Mouse (Mus musculus): ENCODE data around the gene Urah.
A peak's percentile ranks its signal among the peaks of the same experiment; 100 is the strongest.

Gene Urah

DNA sequence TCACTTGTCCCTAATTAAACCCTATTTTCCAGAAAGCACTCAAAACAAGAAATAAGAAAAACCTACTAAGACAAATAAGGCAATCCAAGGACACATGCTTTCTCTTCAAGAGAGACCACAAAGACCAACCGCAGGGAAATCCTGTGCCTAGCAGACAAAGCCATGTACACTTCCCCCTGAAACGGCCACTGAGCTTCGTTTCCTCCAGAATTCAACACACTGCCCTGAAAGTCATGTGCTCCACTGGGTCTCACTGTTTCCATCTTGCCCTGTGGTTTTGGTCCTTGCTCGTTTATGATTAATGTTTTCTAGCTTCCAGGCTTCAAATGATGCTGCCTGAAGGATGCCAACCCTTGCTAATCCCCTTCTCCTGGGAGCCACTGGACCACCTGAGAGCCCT, 39.4 kb downstream of the Urah start:
- no peak for DNase-seq (ENCODE audit: low spot score in 2 of 2)

DNA sequence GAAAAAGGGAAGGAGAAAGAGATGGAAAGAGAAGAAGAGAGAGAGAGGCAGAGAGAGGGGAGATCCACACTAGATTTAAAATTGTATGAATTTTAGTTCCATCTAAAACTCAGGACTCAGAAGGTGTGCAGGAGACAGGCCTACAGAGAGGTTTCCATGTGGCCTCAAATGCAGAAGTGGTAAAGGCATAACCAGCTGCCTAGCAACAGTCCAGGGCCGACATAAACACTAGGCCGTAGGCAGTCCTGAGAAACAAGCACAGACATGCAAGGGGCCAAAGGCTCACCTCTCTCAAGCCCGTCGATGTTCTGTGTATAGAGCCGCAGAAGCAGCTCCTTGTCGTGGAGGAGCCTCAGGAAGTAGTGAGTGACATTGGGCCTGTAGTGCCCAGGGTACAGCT, 42.5 kb downstream of the Urah start:
- DNase-seq (ENCODE audit: low spot score in 2 of 2), result no peak

DNA sequence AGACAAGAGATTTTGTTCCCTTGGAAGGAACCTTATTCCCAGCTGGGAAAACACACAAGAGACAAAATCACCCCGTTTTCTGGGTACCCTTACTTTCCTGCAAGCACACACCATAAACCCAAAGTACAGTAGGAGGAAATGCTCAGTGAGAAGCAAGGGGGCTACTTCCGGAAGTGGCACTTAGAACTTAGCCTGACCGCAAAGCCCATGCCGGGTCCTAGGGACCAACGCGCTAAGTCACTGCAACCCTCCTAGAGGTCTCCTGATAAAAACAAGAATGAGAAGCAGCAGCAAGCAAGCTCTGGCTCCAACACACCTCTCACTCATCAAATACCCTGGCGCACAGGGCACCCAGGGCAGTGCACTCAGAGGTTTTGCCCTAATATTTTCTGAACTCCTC, 44.5 kb downstream of the Urah start:
- DNase-seq (ENCODE audit: low spot score in 2 of 2), result no peak

DNA sequence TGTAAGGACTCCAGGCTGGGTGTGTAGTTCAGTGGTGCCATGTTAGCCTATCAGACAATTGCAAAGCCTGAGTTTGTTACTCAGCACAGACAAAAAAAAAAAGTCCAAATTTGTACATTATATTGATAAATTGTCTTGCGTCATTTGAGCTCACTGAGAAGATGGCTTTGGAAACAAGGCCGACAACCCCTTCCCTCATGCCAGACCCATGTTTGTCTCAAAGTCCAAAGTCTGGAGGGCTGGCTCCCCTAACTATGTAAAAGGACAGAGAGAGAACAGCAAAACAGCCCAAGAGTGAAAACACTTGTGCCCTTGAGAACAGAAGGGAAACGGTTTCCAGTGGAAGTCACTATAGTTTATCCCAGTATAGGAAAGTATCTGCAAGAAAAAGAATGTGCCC, 45.6 kb downstream of the Urah start:
- no peak for DNase-seq (ENCODE audit: low spot score in 2 of 2)

DNA sequence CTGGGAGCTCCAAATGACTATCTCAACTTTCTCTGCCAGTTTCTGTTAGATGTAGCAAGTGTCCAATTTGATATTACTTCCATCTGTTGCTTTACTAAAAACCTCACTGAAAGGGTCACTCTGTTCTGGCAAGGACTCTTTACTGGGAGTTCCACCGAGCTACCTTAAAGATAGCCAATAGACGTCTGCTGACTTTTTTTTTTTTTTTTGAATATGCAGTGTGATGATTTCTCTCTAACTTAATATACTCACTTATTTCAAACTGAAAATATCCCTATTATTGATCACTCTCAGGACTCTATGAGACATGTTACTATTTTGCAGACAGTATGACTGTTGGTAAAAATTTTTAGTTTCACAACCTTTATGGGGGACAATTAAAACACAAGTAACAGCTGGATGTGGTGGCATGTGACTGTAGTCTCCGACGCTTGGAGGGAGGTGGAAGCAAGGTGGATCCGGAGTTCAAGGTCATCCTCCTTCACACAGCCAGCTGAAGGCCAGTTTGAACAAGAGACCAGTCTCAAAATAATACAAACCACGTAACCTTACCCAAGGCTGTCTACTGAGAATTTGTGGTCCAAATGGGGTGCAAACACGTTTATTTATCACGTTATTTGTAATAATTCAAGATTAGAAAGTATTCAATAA, 46.2 kb downstream of the Urah start:
- DNase-seq (ENCODE audit: low spot score in 2 of 2), result no peak

DNA sequence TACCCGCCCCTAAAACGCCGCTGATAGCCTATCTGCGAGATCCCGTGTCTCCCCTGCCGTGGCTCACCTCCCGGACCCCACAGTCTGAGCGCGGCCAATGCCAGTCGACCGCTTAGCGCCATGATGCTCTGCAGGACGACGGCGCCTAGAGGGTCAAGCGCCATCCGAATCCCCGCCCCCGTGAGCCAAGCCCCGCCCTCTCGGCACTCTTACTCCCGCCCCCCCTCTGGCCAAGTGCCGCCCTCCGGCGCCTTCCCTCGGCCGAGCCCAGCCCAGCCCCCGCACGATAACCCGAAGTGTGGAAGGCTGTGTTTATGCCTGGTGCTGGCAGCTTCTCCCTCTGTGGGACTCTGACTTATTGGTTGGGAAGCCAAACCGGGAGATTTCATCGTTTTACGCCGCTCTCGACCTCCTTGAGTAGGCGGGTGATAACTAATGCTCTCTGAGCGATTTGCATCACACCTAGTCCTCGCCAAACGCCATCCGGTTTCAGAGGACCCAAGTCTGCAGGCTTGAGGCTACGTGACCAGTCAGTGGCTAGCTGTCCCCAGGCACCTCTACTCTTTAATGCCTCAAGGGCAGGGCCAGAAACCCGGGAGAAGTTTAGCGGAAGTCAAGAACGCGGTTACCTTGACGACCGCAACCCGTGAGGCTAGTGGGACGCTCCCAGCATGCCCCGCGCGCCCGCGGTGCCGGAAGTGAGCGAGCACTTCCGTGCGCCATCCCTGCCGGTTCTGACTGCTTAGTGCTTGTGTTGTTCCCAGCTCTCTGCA, 47.1 kb downstream of the Urah start, which contains the start of the genes Psmd13 and Sirt3:
TSS of gene Psmd13 (plus strand) at position 273 of the 773 bp plus-strand sequence.
TSS of gene Sirt3 (minus strand) at position 614 of the 773 bp plus-strand sequence.
- peak; percentile 91 to 94 for DNase-seq (ENCODE audit: low spot score in 2 of 2)

DNA sequence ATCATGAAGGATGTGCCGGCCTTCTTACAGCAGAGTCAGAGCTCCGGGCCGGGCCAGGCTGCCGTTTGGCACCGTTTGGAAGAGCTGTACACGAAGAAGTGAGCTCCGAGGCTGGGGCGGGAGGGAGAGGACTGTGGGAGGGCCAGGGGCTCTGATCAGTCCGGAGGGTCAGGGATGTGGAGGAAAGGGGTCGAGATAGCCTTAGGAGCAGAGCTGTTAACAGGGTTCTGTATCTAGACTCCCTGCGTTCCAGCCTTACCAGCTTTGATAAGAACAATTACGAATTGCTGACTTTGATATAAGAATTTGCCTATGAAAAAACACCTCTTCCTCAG, 47.6 kb downstream of the Urah start:
- no peak for DNase-seq (ENCODE audit: low spot score in 2 of 2)

Measured in frontal cortex, postnatal 10 days (tissue).